Mouse (Mus musculus) E14TG2a.4 (cell line): ENCODE data around the gene Fndc5.

ENCODE experiments used
- CTCF ChIP-seq: conservative IDR thresholded peaks from 2 replicates; pipeline ENCODE4 v1.5.1; 2014; ENCODE audit warnings: low read length
- POU5F1 ChIP-seq: IDR thresholded peaks from 2 replicates; pipeline ENCODE4 v1.6.1; 2014; ENCODE audit warnings: low read length, borderline replicate concordance

DNA sequence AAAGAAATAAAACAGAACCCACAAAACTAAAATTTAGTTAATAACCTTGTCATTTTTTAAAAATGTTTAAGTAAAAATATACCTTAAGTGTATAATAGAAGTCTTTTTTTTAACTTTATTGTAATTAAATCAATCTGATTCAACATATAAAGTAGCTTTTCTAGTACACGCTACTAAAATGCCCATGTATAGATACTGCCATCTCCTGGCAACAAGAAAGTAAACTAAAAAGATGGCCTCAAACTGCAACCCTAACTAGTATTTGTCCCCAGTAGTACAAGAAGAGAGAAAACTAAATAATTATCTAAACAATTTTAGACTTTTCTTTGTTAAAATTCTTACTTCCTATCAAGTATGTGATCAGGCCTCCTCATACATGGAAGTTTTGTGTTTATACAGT, 42.8 kb downstream of the Fndc5 start:
- no peak for TF ChIP-seq CTCF
- no peak for TF ChIP-seq POU5F1
